In the genomic region with DNA sequence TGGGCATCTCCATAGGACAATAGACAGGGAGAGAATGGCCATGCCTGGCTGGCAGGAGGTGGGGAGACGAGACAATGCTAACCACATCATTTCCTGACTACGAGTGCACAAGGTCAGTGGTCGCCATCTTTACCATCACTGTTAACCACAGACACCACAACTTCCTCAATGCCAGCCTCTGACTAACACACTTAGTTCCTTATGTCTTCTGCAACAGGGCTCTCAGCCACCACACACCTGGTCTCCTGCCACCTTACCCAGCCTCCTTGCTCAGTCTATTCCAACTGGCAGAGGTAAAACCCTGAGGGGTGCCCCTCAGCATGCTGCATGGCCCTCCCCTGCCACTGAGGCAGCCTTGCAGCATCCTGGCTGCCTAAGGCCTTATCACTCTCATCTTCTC, we compare ENCODE assay signal across 12 mouse cellular contexts. TPM values are rescaled to one million over a fixed set of nuclear protein-coding genes. Genes with fewer than 3 reads are reported as not detected.
DNase-seq lines count a peak whose midpoint lies in the region; ATAC-seq and TF ChIP-seq lines count a peak whose summit lies in the region.
"Had no signal": no experiment of that assay in that cellular context is flagged by ENCODE, and none has a peak within 500 bp of the region (broad histone marks: within the 10 kb centered on the region; RNA-seq: fewer than 3 reads in every experiment).

No protein-coding gene starts in this region.

- TF ChIP-seq EP300 in MEL (IDR thresholded peaks at IDR 0.05; ENCODE audit: low read depth in 1 of 2, low read length in 2 of 2): peak; percentile 81 to 90

- H3K4me3 ChIP-seq in heart, embryonic 10.5 days: no peak overlapping the region
- H3K4me3 ChIP-seq in MEL (ENCODE audit: control insufficient read depth in 1 of 2, insufficient read depth in 1 of 2, low read depth in 2 of 2, low read length in 2 of 2): no peak overlapping the region
- no peak overlapping the region for H3K4me3 ChIP-seq in intestine, embryonic 15.5 days (replicated peaks)
- H3K4me3 ChIP-seq: embryonic facial prominence, embryonic 12.5 days; limb, embryonic 15.5 days had no signal

- no peak overlapping the region; the same call in 1 of the 2 replicates for H3K27ac ChIP-seq in heart, embryonic 10.5 days
- H3K27ac ChIP-seq in MEL (ENCODE audit: control insufficient read depth, low read depth, low read length): no peak overlapping the region
- no peak overlapping the region for H3K27ac ChIP-seq in intestine, embryonic 15.5 days
- H3K27ac ChIP-seq: embryonic facial prominence, embryonic 12.5 days; limb, embryonic 15.5 days had no signal

- DNase-seq in heart, adult 11 months: peak; percentile 92
- no peak for DNase-seq in heart, embryonic 10.5 days (ENCODE audit: low spot score)
- DNase-seq in MEL (ENCODE audit: low read depth, low spot score): peak; percentile 90
- DNase-seq in thymus, postnatal 0 days (ENCODE audit: low spot score): peak; percentile 50
- no peak for DNase-seq in right cerebral cortex, postnatal 10 days (ENCODE audit: low spot score in 2 of 2)
- no peak for DNase-seq in layer of hippocampus, adult 9-11 months
- DNase-seq: cerebellum, adult 11 months had no signal

- ATAC-seq in megakaryocyte progenitor cell, adult 5-6 weeks (replicated peaks; ENCODE audit: poor library complexity): peak; percentile 85
- ATAC-seq in intestine, embryonic 15.5 days: no peak
- ATAC-seq: intestine, embryonic 16.5 days had no signal

- no peaks in the 10 kb centered on the region for H3K9me3 ChIP-seq in heart, embryonic 10.5 days
- no peaks in the 10 kb centered on the region for H3K9me3 ChIP-seq in MEL (replicated peaks; ENCODE audit: insufficient read depth, low read length)
- no peaks in the 10 kb centered on the region for H3K9me3 ChIP-seq in intestine, embryonic 15.5 days
- H3K9me3 ChIP-seq: embryonic facial prominence, embryonic 12.5 days; limb, embryonic 15.5 days had no signal

- H3K27me3 ChIP-seq in heart, embryonic 10.5 days (ENCODE audit: insufficient read depth, poor library complexity, severe bottlenecking): no peaks in the 10 kb centered on the region
- no peaks in the 10 kb centered on the region for H3K27me3 ChIP-seq in MEL (ENCODE audit: control insufficient read depth in 1 of 2, insufficient read depth in 2 of 2, low read length in 2 of 2)
- no peaks in the 10 kb centered on the region for H3K27me3 ChIP-seq in intestine, embryonic 15.5 days (replicated peaks)
- H3K27me3 ChIP-seq: embryonic facial prominence, embryonic 12.5 days; limb, embryonic 15.5 days had no signal

- no peak for TF ChIP-seq POLR2A in MEL (IDR thresholded peaks at IDR 0.05; ENCODE audit: control insufficient read depth in 1 of 2, insufficient read depth in 1 of 2, low read depth in 1 of 2, low read length in 2 of 2, poor library complexity in 1 of 2)

- no peak overlapping the region for H3K9ac ChIP-seq in MEL (ENCODE audit: control insufficient read depth, low read depth, low read length, poor library complexity, severe bottlenecking)
- H3K9ac ChIP-seq in intestine, embryonic 15.5 days: no peak overlapping the region
- H3K9ac ChIP-seq: embryonic facial prominence, embryonic 12.5 days; limb, embryonic 15.5 days had no signal

- WGBS in heart, embryonic 10.5 days: 73% methylated on average over 3 of the region's 3 CpGs
- WGBS in intestine, embryonic 15.5 days: 94% methylated on average over 3 of the region's 3 CpGs

- TF ChIP-seq CTCF in MEL (IDR thresholded peaks at IDR 0.05 in 2 of 3, conservative IDR thresholded peaks at IDR 0.05 in 1 of 3; ENCODE audit: control insufficient read depth in 1 of 3, insufficient read depth in 1 of 3, low read depth in 2 of 3, low read length in 3 of 3, poor library complexity in 1 of 3, severe bottlenecking in 1 of 3): no peak

- no peak overlapping the region for H3K4me2 ChIP-seq in intestine, embryonic 15.5 days (replicated peaks)
- H3K4me2 ChIP-seq: embryonic facial prominence, embryonic 12.5 days; limb, embryonic 15.5 days had no signal

- no peaks in the 10 kb centered on the region for H3K4me1 ChIP-seq in heart, embryonic 10.5 days
- H3K4me1 ChIP-seq in MEL (ENCODE audit: control insufficient read depth in 1 of 2, insufficient read depth in 2 of 2, low read length in 2 of 2): peaks cover 8 to 12% of the 10 kb centered on the region in 2 experiments
- no peaks in the 10 kb centered on the region for H3K4me1 ChIP-seq in intestine, embryonic 15.5 days (replicated peaks)
- H3K4me1 ChIP-seq: embryonic facial prominence, embryonic 12.5 days; limb, embryonic 15.5 days had no signal

- H3K36me3 ChIP-seq in heart, embryonic 10.5 days: peaks cover 97% of the 10 kb centered on the region
- peaks cover 2 to 9% of the 10 kb centered on the region in 2 experiments; a peak in 3 of 4 replicates for H3K36me3 ChIP-seq in MEL (ENCODE audit: control insufficient read depth in 1 of 2, insufficient read depth in 2 of 2, low read length in 2 of 2)
- H3K36me3 ChIP-seq in intestine, embryonic 15.5 days: peaks cover 44% of the 10 kb centered on the region

- no peak for TF ChIP-seq RAD21 in MEL (IDR thresholded peaks at IDR 0.05; ENCODE audit: low read depth, low read length)

- no peaks in the 10 kb centered on the region for H3K79me2 ChIP-seq in MEL (ENCODE audit: control insufficient read depth, insufficient read depth, low read length, poor library complexity)

TF ChIP-seq in MEL, 35 proteins besides CTCF, POLR2A, EP300 and RAD21:
- TF ChIP-seq SIN3A (IDR thresholded peaks at IDR 0.05; ENCODE audit: low read length) (peak; percentile 58), MXI1 (IDR thresholded peaks at IDR 0.05; ENCODE audit: low read depth, low read length) (peak; percentile 48; the same call in 1 of the 2 replicates), ETS1 (IDR thresholded peaks at IDR 0.05; ENCODE audit: low read depth, low read length) (peak; percentile 79), BHLHE40 (IDR thresholded peaks at IDR 0.05; ENCODE audit: borderline replicate concordance, low read depth, low read length) (peak; percentile 35; the same call in 1 of the 2 replicates), TCF12 (IDR thresholded peaks at IDR 0.05; ENCODE audit: low read depth, low read length) (peak; percentile 65), ZNF384 (IDR thresholded peaks at IDR 0.05; ENCODE audit: low read depth, low read length) (no peak), ELF1 (IDR thresholded peaks at IDR 0.05; ENCODE audit: low read depth, low read length) (peak; percentile 28; the same call in 1 of the 2 replicates), MAFK (IDR thresholded peaks at IDR 0.05; ENCODE audit: borderline replicate concordance, low read depth, low read length) (peak; percentile 81), POLR2AphosphoS2 (IDR thresholded peaks at IDR 0.05; ENCODE audit: low read length) (no peak), RCOR1 (IDR thresholded peaks at IDR 0.05; ENCODE audit: low read depth, low read length) (peak; percentile 81), CHD2 (IDR thresholded peaks at IDR 0.05; ENCODE audit: low read length) (no peak), TAL1 (IDR thresholded peaks at IDR 0.05; ENCODE audit: low read length) (peak; percentile 59), MEF2A (IDR thresholded peaks at IDR 0.05; ENCODE audit: extremely low read depth, insufficient replicate concordance, low read depth, low read length, poor library complexity, severe bottlenecking) (no peak), GATA1 (IDR thresholded peaks at IDR 0.05; ENCODE audit: low read depth, low read length) (peak; percentile 32; the same call in 1 of the 2 replicates), MYC (IDR thresholded peaks at IDR 0.05; ENCODE audit: low read depth, low read length) (0 out of 2 replicates have a peak, but pooled peaks have one; percentile 64)

RNA-seq across cellular contexts. Expression of gene Cttn, which starts 23.7 kb away (rescaled TPM):
- polyA plus RNA-seq in heart, embryonic 10.5 days (2016; fragmentation: Nextera tagmentation; extraction: Ambion mirVana): 168 and 174 TPM in 2 replicates
- 35.5 and 38.4 TPM in 2 replicates for total RNA-seq in MEL (2012; rRNA removed)
- 10 to 100 TPM in 1 of 2 experiments, not detected in 1; 95.0 TPM for polyA plus RNA-seq in MEL (2012; ENCODE audit: insufficient read depth in 1 of 2, insufficient read length in 2 of 2, low read depth in 1 of 2, low replicate concordance in 2 of 2, missing spikeins in 1 of 2)
- total RNA-seq in megakaryocyte progenitor cell, adult 5-6 weeks (2015): 0.73 and 3.1 TPM in 2 replicates
- total RNA-seq in megakaryocyte progenitor cell, adult 5-6 weeks (2017): 7.9 and 13.0 TPM in 2 replicates
- polyA plus RNA-seq in thymus, postnatal 0 days (2015; fragmentation: Nextera tagmentation; extraction: Ambion mirVana): 37.3 and 38.9 TPM in 2 replicates
- 139 and 146 TPM in 2 replicates for polyA plus RNA-seq in intestine, embryonic 15.5 days (2015; fragmentation: Nextera tagmentation; extraction: Ambion mirVana)

Comparison
In these comparisons a context has a peak if more than half of its experiments do, and no peak if none do; other contexts are left out.
1. DNase-seq: peak in heart, adult 11 months (single experiment), MEL (single experiment) and thymus, postnatal 0 days (single experiment); none in heart, embryonic 10.5 days (single experiment), right cerebral cortex, postnatal 10 days (0 of 2) and layer of hippocampus, adult 9-11 months (single experiment).